In genomic region chr4:154299541-154300271, GRCm38 (mm10) we compare ENCODE assay signal across 8 mouse cellular contexts. TPM values are rescaled to one million over a fixed set of nuclear protein-coding genes. Genes with fewer than 3 reads are reported as not detected.
DNase-seq lines count a peak whose midpoint lies in the region.

No protein-coding gene starts in this region.

- DNase-seq in thymus, postnatal 4 days: peak; percentile 24
- no peak for DNase-seq in thymus, postnatal 0 days (ENCODE audit: low spot score)
- DNase-seq in forelimb bud, embryonic 11.5 days (ENCODE audit: low read depth, low spot score): peak; percentile 35
- peak; percentile 87 for DNase-seq in kidney, postnatal 14 days
- DNase-seq in lung, postnatal 36 days: peak; percentile 84
- peak; percentile 53 to 69 for DNase-seq in urinary bladder, postnatal 36 days (ENCODE audit: low spot score in 2 of 2)
- DNase-seq in frontal cortex, postnatal 25 days (ENCODE audit: low spot score in 2 of 2): no peak
- DNase-seq in spleen, postnatal 4 days (ENCODE audit: low spot score in 2 of 2): no peak

RNA-seq across cellular contexts. Expression of gene Arhgef16, which starts 1.8 kb away (rescaled TPM):
- polyA plus RNA-seq in thymus, postnatal 0 days (2015; fragmentation: Nextera tagmentation; extraction: Ambion mirVana): 18.2 and 19.5 TPM in 2 replicates

RNA-seq across cellular contexts. Expression of gene B230104I21Rik, which starts 36.2 kb away (rescaled TPM):
- not detected in 2 replicates for polyA plus RNA-seq in thymus, postnatal 0 days (2015; fragmentation: Nextera tagmentation; extraction: Ambion mirVana)

Comparison
In these comparisons a context has a peak if more than half of its experiments do, and no peak if none do; other contexts are left out.
1. DNase-seq: peak in thymus, postnatal 4 days (single experiment), forelimb bud, embryonic 11.5 days (single experiment), kidney, postnatal 14 days (single experiment), lung, postnatal 36 days (single experiment) and urinary bladder, postnatal 36 days (2 of 2); none in thymus, postnatal 0 days (single experiment), frontal cortex, postnatal 25 days (0 of 2) and spleen, postnatal 4 days (0 of 2).